Mouse (Mus musculus): ENCODE results near the gene Olfr1416.
"Not testable (repeated sequence)": the region's sequence is repeated elsewhere in the genome, so short reads cannot be mapped to it uniquely, and the experiment has no call there.

Olfr1416 gene

DNA sequence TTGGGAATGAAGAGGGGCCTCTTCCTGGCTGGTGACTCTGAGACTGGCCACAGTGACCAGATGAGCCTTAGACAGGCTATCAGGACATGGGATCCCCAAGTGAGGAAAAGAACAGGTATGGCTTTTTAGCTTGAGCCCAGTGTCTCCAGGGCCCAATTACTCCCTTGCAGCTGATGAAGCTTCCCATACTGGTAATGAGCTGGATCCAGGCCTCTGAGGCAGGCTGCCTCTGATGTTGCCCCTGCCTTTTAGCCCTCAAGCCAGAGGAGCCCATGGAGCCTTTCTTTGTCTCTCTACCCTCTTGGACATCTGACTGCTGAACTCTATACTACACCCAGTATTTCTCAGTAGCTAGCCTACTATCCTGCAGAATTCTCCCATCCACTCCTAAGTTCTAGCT lies at the start of gene Olfr1416:
TSS of gene Olfr1416 (minus strand) at position 101 of the 400 bp plus-strand sequence.
- DNase-seq: no peak

DNA sequence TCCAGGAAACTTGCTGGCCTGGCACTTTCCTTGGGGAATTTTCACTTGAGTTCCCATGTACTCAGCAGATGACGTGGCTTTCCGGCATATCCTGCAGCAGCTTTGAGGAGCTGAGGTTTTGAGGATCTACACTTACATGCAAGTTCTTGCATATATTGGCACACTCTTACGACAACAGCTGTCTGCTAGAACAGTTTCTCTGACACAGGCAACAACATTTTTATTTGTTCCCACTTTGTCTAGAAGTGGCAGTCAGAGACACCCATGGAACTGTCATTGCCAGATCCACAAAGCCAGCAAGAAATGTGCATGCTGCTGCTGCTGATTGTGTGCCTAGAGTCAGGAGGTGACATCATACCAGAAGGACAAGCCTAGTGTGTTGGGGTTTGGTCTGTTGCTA lies 38.9 kb upstream of the Olfr1416 start:
- no peak for DNase-seq

DNA sequence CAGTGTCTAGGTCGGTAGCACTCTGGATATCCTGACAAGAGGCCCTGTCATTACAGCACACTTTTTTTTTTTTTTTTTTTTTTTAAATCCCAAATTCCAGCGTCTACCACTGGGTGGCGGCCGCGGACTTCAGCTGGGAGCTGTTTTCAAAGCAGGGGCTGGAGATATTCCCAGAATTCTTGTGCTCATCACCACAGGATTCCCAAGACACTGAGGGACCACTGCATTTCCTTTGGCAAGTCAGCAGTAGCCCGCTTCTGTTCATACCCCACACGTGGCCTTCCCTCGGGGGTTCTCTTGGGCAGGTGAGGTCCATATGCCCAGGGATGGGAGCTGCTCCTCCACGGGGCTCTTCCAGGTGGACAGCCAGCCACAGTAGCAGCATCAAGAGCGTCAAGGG lies 36.5 kb upstream of the Olfr1416 start:
- DNase-seq: peak; percentile 78

DNA sequence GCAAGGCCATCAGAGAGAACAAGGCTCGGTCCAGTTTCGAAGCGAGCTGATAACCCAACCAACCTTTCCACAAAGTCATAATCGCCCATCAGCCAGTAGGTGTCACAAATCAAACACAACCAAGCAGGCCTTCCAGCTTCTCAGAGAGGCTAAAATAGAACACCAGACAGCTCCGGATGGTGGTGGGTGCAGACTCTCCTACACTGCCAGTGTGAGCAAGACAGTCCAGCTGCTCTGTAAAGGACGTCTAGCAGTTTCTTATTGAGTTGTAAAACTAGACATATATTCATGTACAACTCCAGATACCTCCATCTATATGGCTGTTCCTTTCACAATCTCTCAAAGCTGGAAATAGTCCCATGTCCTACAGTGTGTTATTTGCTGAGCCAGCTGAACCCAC lies 34.1 kb upstream of the Olfr1416 start:
- no peak for DNase-seq

DNA sequence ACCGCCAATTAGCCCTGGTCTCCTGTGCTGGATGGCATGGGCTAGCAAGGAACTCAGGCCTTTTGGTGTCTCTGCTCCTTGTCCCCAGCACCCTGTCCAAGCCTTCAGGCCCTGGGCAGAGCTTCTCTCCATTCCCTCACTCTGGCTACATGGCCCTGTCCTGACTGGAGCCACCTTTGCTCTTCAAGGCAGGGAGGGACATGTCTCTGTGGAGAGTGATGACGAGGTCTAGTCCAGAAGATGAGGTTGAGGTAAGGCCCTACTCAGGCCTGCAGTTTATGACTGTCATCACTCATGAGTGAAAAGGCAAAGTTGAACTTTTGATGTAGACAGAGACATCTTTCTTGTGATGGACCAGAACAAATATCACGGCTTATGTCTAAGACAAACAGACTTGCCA lies 33.6 kb upstream of the Olfr1416 start, which contains the start of gene Olfr1414:
TSS of gene Olfr1414 (minus strand) at position 101 of the 400 bp plus-strand sequence.
- DNase-seq: no peak

DNA sequence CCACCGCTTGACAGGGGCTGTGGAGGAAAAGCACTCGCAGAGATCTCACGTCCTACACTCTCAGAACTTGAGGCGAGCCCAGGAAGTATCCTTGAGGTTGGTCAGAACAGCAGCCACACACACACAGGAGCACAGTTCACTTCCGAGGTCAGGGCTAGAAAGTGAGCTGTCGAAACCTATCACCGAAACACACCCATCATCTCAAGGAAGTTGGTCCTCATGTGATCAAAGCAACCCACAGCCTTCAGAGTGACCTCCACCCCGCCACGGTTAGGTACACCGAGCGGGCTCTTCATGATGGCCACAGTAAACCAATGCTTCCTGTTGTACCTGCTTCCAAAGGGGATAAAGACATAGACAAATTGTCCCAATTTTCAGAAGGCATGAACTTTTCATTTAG lies 30.5 kb upstream of the Olfr1416 start:
- DNase-seq: no peak

DNA sequence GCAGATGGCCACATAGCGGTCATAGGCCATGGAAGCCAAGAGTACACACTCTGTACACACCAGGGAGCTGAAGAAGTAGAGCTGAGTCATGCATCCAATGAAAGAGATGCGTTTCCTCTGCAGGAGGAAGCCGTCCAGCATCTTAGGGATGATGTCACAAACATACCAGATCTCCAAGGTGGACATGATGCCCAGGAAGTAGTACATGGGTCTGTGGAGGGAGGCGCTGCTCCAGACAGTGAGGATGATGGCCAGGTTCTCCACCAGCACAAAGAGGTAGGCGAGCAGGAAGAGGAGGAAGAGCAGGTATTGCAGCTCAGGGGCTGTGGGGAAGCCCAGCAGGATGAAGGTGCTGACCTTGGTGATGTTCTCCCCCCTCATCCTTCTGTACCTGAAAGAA lies 26.7 kb upstream of the Olfr1416 start:
- DNase-seq: not testable (repeated sequence)

DNA sequence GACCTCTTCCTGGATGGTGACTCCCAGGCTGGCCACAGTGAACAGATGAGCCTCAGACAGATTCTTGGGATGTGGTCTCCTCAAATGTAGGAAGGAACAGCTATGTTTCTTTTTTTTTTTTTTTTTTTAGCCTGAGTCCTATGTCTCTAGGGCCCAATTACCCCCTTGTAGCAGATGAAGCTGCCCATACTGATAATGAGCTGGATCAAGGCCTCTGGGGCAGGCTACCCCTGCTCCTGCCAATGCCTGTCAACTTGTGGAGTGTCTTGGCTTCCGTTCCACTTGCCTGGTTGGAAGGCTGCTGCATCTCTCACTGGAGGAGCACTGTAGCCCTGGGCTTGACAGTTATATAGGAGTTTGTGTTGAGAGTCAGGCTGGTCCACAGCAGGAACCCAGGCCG lies 11.1 kb upstream of the Olfr1416 start, which contains the start of gene Olfr1415:
TSS of gene Olfr1415 (minus strand) at position 101 of the 400 bp plus-strand sequence.
- DNase-seq: no peak

DNA sequence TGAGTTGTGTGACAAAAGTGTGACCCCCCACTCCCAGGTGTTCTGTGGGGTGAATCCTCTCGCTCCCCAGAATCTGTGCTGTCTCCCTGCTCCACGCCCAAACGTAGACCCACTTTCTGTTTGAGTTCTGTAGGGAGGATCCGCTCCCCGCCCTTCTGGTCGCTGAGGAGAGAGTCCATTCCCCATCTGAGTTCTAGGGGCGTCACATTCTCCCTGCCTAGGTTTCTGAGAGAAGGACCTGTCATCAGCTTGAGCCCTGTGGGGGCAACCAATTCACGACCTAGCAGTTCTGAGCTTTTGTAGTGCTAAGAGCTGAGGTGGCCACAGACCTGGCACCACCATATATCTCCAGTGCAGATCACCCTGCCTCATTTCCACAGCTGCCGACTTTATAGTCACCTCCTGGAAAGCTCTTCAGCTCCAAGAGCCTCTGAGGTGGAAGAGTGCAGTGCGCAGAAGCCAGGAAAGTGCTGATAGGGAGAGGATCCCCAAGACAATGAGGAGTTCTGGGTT lies 10.8 kb downstream of the Olfr1416 start:
- no peak for DNase-seq

DNA sequence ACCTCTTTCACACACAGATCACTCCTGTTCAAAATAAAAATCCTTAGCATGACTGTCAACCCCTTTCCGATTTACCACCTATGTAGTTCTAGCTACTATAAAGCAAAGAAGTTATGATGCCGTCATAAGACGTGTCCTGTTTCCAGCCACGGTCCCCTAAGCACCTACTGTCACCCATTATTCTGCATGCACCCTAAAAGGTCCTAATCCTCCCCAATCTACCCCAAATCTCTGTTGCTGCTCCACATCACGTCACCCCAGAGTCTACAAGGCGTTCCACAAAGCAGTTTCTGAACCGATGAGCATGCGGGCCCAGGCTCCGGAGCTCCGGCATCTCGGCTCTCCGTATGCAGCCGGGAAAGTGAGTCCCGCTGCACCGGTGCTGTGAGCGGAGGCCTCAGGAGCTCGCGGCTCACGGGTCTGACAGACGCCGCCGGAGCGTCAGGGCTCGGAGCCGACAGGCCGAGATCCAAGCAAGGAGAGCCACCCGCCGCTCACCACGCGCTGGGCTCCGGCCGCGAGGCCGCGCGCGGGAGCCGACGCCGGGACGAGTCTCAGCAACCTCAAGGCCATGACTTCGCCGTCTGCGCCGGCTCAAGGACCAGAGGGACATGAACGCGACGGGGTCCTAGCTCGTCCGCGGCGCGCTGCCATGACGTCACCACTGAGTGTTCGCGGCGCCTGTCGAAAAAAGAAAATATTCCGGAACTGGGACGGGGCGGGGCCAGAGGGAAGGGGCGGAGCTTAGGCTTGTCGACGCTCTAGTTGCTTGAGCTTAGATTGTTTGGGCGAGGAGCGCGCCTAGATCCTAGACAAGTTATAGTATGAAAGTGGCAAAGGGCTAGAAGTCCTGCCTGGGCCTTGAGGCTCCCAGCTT lies 11.5 kb downstream of the Olfr1416 start, which contains the start of gene Ndufa10:
TSS of gene Ndufa10 (minus strand) at position 696 of the 877 bp plus-strand sequence.
- peak; percentile 97 for DNase-seq

DNA sequence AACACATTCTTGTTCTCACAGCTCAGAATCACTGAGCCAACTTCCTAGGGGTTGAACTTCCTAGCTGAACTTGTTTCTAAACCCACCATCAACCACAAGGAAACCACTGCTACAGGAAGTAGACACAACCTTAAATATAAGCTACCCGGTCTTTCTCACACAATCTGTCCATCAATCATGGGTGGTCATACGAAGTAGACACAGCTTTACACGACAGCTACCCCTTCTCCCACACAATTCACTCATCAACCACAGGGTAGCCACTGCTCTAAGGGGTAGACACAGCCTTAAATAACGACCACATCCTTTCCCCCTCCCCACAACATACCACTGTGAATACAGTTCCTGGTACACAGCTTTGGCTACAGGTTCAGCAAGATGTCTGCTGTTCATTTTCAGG lies 16.0 kb downstream of the Olfr1416 start:
- DNase-seq: no peak

DNA sequence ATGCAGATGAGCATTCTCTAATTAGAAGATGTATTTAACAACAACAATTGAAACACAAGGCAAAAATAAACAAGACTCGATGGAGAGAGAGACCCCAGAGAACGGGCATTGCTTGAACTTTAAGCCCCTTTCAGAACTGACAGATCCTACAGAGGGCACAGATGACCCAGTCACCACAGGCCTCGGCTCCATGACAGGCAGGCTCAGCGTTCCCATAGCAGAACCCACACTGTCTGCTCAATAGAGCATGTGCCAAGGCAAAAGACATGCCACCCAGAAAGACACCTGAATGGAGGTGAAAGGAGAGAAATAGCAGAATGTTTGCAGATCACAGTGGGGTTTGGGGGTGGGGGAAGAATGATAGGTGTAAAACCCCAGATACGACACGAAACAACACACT lies 26.5 kb downstream of the Olfr1416 start:
- DNase-seq: no peak

DNA sequence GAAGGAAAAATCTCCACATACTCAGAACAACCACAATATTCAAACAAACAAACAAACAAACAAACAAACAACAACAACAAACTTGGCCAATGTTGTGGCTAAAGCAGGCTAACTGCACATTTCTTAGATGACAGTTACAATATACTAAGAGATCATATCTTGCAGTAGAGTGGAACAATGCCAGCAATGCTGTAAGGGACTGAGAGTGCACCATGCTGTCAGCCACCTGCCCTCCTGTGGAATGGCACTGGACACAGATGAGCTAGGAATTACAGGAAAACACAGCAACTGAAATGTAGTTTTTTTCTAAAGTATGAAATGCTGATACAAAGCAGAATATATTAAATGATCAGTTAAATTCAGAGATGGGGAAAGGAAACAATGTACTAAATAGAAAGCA lies 27.2 kb downstream of the Olfr1416 start:
- DNase-seq: no peak

DNA sequence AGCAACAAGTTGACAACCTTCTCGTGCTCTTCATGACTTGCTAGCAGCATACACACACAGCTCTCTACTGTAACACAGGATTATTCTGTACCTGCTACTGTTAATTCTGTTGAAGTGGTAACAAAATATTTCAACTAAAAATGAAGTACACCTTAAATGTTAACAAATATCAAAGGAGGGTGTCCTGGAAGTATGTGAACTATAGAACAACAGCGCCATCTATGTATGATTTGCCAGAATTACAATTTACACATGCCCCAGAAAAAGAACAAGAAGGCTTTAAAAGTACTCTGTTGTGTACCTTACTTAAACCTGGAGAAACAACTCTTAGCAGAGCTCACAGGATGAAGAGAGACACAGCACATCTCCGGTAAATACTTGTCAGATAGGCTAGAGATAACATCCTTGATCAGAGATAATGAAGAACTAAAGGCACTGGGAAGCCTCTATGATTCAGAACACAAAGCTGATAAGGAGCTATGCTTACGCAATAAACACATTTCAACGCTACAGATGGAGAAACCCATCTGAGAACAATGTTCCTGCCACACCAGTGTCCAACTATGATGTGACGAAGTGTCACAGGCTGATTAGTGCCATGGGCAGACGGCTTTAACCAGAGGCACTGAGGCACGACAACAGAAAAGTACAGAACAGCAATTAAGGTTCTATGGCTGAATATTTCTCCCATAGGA lies 31.0 kb downstream of the Olfr1416 start:
- no peak for DNase-seq

DNA sequence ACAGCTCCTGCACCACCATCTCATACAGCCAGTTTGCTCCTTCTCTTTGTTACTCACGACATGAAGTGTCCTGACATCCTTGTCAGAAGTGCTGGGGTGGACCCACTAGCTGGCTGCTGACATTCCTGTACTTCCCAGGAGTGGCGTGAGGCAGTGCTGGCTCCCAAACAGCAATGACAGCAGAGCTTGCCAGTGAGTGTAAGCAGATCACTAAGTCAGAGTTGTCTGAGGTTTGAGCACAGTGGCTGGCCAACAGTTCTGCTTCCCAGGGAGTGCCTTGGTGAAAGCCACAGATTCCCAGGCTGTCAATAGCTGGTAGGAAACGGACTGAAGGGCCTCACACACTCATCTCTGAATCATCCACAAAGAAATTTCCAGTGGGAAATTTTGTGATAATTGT lies 36.6 kb downstream of the Olfr1416 start:
- no peak for DNase-seq

DNA sequence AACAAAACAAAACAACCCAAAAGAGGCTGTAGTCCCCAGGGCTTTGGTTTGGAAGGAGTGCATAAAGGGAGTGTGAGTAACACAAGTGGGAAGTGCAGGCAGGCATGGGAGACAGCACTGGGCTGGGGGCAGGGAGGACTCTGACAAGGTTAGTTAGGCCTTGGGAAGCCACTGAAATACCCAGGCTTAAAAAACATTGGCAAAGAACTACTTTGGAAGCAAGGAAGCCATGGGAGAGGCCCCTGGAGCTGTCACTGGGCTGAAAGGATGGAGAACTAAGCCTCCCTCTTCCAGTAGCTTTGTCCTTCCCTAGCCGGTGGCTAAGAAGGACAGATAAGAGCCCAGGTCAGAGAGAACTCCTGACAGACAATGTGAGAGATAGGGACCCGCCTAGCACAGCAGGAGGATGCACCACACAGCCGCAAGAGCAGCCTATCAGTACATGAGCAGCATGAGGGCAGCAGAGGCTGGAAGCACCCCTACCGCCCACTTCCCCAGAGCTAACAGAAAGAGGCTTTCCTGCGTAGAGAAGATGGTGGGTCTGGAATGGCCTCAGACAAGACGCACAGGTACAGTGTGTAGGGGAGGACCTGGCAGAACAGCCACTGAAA lies 43.4 kb downstream of the Olfr1416 start:
- no peak for DNase-seq

DNA sequence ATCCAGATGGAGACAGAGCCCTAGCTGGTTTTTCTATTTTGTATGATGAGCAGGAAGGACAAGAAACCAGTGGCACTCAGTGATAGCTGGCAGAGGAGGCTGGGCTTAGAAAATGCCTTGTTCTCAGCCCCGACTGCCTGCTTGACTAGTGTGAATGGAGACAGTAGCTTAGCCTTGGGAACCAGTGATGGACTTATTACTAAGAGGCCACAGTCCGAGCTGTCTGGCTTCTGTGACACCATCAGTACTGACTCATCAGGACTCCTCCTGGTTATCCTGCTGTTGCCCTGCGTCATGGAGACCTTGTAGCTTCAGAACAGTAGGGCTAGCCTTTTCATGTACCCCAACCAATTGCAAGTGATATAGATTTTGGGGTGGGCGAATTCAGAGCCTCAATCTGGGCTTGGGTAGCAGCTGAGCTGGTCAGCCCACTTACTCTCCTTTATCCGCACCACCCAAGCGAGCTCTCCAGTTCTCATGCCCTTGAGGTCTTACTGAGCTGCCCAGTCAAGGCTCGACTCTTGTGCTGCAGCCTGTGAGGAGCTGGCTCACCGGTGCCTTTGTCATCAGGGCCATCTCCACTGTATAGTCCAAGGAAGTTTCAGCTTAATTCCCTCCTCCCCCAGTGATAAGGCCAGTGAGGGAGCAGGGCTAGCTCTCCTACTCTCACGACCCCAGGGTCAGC lies 44.7 kb downstream of the Olfr1416 start:
- no peak for DNase-seq

DNA sequence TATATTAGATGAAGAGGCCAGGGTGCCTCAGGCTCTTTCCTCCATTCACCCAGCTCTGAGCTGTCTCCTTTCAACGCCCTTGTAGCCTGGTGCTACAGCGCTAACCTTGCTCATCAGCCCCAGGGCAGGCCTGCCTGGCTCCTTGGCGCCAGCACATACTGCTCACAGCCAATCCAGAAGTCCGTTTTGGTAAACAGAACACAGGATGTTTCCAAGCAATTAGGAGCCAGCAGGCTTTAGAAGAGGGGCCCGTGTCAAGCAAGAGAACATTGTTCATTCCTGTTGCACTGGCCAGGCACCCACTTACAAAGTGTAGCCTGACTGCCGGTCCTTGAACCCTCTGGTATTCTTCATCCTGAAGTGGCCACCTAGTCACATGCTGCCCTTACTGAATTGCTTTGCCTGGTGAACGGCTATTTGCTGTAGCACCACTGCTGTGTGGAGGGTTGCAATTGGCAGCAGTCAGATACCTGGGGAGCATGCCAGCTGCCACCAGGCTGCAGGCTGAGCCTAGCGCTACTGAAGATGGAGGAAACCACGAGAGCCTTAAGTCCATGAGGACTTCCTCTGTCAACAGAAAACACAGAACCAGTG lies 47.1 kb downstream of the Olfr1416 start:
- DNase-seq: peak; percentile 55

DNA sequence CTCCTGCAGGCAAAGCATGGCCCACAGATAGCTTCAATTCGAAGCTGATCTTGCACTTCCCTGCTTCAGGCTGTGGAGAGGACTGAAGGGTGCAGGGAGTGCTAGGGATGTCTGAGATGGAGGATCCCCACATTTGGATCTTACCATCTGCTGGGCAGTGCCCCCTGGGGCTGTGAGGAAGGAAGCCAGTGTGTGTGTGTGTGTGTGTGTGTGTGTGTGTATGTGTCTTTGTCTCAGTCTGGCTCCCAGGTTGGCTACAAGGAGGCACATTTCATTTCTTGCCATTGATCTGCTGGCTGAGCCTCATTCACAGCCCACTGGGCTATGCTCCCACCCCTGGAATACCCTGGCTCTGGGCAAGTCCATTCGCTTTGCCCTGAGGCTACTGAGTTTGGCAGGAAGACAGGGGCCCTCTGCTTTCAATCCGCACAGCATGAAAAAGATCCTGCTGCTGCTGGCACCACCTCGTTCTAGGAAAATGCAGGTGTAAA lies 48.0 kb downstream of the Olfr1416 start:
- peak; percentile 30 for DNase-seq

DNA sequence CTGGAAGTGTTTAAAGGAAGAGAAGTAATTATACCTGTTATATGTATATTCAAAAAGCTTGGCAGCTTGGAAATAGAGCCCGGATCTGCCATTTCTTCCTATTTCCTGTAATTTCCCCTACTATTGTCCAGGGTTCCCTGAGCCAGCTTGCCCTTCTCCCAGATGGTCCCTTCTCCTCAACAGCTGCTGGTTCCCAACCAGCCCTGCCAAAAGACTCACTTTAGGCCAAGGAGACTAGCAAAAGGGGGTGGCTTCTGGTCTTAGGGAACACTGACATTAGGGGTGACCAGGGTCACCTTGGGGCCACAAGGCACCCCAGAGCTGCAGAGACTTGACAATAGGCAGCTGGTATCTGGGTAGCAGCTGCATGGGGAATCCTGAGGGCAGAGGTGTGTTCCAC lies 49.9 kb downstream of the Olfr1416 start:
- DNase-seq: no peak

DNA sequence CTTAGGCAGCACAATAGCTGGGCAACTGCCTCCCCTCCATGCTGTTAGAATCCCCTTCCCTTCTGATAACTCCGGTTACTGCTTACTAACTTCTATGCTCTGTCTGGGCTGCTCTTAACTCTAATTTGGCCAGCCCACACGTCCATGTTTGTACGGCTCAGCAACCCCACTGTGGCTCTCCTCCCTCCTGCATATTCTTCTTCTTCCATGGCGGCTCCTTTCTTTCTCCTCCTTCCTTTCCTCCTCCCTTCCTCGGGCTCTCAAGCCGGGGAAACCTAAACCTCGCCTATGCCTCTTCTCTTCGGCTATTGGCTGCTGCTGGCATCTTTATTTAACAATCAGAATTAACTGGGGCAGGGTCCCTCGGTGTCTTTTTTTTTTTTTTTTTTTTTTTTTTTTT lies 52.1 kb downstream of the Olfr1416 start:
- no peak for DNase-seq

DNA sequence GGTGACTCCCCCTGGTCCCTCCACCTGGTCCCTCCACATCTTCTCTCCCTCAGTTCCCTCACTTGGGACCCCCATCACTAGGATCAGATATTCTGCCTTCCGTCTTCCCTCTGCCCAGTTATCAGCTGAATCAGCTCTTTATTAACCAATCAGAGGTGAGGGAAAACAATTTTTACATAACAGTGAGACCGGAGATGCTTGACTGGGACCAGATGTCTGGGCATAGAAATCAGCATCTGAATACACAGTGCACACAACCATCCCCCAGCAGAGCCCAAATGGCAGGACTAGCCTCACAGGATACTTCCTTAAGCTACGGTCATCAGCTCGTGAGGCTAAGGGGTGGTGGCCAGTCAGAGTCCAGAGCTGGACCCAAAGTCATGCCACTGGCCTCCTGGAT lies 52.8 kb downstream of the Olfr1416 start:
- DNase-seq: no peak

Data from right cerebral cortex, postnatal 4 days (tissue).